Mouse (Mus musculus) forebrain, embryonic 14.5 days (tissue): ENCODE measurements around the gene Tln2. TPM values are rescaled to one million over a fixed set of nuclear protein-coding genes. Genes with fewer than 3 reads are reported as not detected.

Experiments used
- ATAC-seq: fragments of 200-750 bp; cut with Nextera tagmentation; 2 replicates; pipeline ENCODE4 v1.8.0; 2017; ENCODE audit warnings: mild to moderate bottlenecking, moderate library complexity
- DNase-seq: peaks from one replicate; pipeline ENCODE4 v3.0.0-alpha.2; 2015; ENCODE audit warnings: low spot score
- H3K27ac ChIP-seq: fragments of 300-500 bp; sonication (generic); 2 replicates; pipeline ENCODE4 v1.5.1; 2014; ENCODE audit warnings: low read depth, mild to moderate bottlenecking, control low read depth, low read length, moderate library complexity
- H3K27me3 ChIP-seq: fragments of 300-500 bp; sonication (generic); replicated peaks from 2 replicates; pipeline ENCODE4 v1.6.1; 2014; ENCODE audit warnings: low read length, control low read depth, mixed read lengths; ENCODE audit not compliant: control insufficient read depth, insufficient read depth
- H3K36me3 ChIP-seq: fragments of 300-500 bp; sonication (generic); 2 replicates; pipeline ENCODE4 v1.6.1; 2014; ENCODE audit warnings: low read length, control low read depth; ENCODE audit not compliant: control insufficient read depth, insufficient read depth
- H3K4me1 ChIP-seq: fragments of 300-500 bp; sonication (generic); 2 replicates; pipeline ENCODE4 v1.6.1; 2014; ENCODE audit warnings: antibody characterized with exemption, low read length, control low read depth; ENCODE audit not compliant: control insufficient read depth, insufficient read depth
- H3K4me2 ChIP-seq: fragments of 300-500 bp; sonication (generic); 2 replicates; pipeline ENCODE4 v1.6.1; 2014; ENCODE audit warnings: mild to moderate bottlenecking, control low read depth, low read length
- H3K4me3 ChIP-seq: fragments of 300-500 bp; sonication (generic); 2 replicates; pipeline ENCODE4 v1.5.1; 2014; ENCODE audit warnings: low read depth, low read length, control low read depth
- H3K9ac ChIP-seq: fragments of 300-500 bp; sonication (generic); 2 replicates; pipeline ENCODE4 v1.6.1; 2014; ENCODE audit warnings: mild to moderate bottlenecking, low read length, control low read depth, moderate library complexity
- H3K9me3 ChIP-seq: fragments of 300-500 bp; sonication (generic); replicated peaks from 2 replicates; pipeline ENCODE4 v1.6.1; 2016; ENCODE audit warnings: low read length, control low read depth, mixed read lengths; ENCODE audit not compliant: control insufficient read depth
- WGBS: fragments of 180-500 bp; shearing (Covaris S2); extraction: QIAGEN DNeasy Blood & Tissue Kit; methylation state at CpG from one replicate; pipeline ENCODE4 v1.1.7; 2014; 5-methylcytosine and 5-hydroxymethylcytosine counted together
- polyA plus RNA-seq: library from polyadenylated mRNA; unstranded; fragments of >200 nt; fragmentation: Nextera tagmentation; extraction: Ambion mirVana; gene quantifications from 2 replicates; pipeline ENCODE4 v1.2.1, GENCODE M21; 2014

Tln2 gene
- polyA plus RNA-seq, 1 experiment from 2014 or later: 15.7 TPM

GRCm38 (mm10) chr9:67187686-67188085, 371.8 kb downstream of the Tln2 start:
- WGBS: 87% methylated on average over 5 of the region's 5 CpGs
- H3K9ac ChIP-seq: no peak overlapping the region
- H3K4me2 ChIP-seq: no peak overlapping the region
- H3K36me3 ChIP-seq: no peaks in the 10 kb centered on the region
- H3K27ac ChIP-seq: no peak overlapping the region
- no peak overlapping the region for H3K4me3 ChIP-seq
- H3K4me1 ChIP-seq: no peaks in the 10 kb centered on the region
- no peaks in the 10 kb centered on the region for H3K9me3 ChIP-seq
- no peak for ATAC-seq
- DNase-seq: no peak
- H3K27me3 ChIP-seq: no peaks in the 10 kb centered on the region

- H3K4me3 ChIP-seq: no peak overlapping the region
- H3K36me3 ChIP-seq: no peaks in the 10 kb centered on the region
- H3K27me3 ChIP-seq: no peaks in the 10 kb centered on the region
- no peak overlapping the region for H3K27ac ChIP-seq
- ATAC-seq (no peak), DNase-seq (no peak)
- H3K4me1 ChIP-seq: no peaks in the 10 kb centered on the region
- no peak overlapping the region for H3K4me2 ChIP-seq
- H3K9me3 ChIP-seq: no peaks in the 10 kb centered on the region
- H3K9ac ChIP-seq: no peak overlapping the region
- 81% methylated on average over 4 of the region's 4 CpGs for WGBS
These were observed 372.3 kb downstream of the Tln2 start for GRCm38 (mm10) chr9:67187182-67187581.

GRCm38 (mm10) chr9:67184556-67184955, 374.9 kb downstream of the Tln2 start:
- no peak overlapping the region for H3K4me2 ChIP-seq
- H3K27me3 ChIP-seq: no peaks in the 10 kb centered on the region
- WGBS: 79% methylated on average over 2 of the region's 2 CpGs
- H3K9me3 ChIP-seq: no peaks in the 10 kb centered on the region
- no peaks in the 10 kb centered on the region for H3K36me3 ChIP-seq
- no peak overlapping the region for H3K4me3 ChIP-seq
- DNase-seq (no peak), ATAC-seq (no peak)
- no peak overlapping the region for H3K27ac ChIP-seq
- no peak overlapping the region for H3K9ac ChIP-seq
- no peaks in the 10 kb centered on the region for H3K4me1 ChIP-seq

GRCm38 (mm10) chr9:67183520-67183919, 376.0 kb downstream of the Tln2 start:
- H3K36me3 ChIP-seq: no peaks in the 10 kb centered on the region
- no peak overlapping the region for H3K4me3 ChIP-seq
- no peak overlapping the region for H3K27ac ChIP-seq
- H3K4me1 ChIP-seq: no peaks in the 10 kb centered on the region
- H3K9ac ChIP-seq: no peak overlapping the region
- H3K27me3 ChIP-seq: no peaks in the 10 kb centered on the region
- ATAC-seq (no peak), DNase-seq (no peak)
- no peak overlapping the region for H3K4me2 ChIP-seq
- H3K9me3 ChIP-seq: no peaks in the 10 kb centered on the region
- 90% methylated on average over 2 of the region's 2 CpGs for WGBS

GRCm38 (mm10) chr9:67182006-67182405, 377.5 kb downstream of the Tln2 start:
- ATAC-seq: no peak
- no peak for DNase-seq
- no peaks in the 10 kb centered on the region for H3K4me1 ChIP-seq
- H3K4me3 ChIP-seq: no peak overlapping the region
- H3K9me3 ChIP-seq: no peaks in the 10 kb centered on the region
- H3K27ac ChIP-seq: no peak overlapping the region
- no peak overlapping the region for H3K4me2 ChIP-seq
- H3K27me3 ChIP-seq: no peaks in the 10 kb centered on the region
- no peak overlapping the region for H3K9ac ChIP-seq
- 80% methylated on average over 6 of the region's 6 CpGs for WGBS
- no peaks in the 10 kb centered on the region for H3K36me3 ChIP-seq

GRCm38 (mm10) chr9:67178709-67179108, 380.8 kb downstream of the Tln2 start:
- H3K9me3 ChIP-seq: no peaks in the 10 kb centered on the region
- H3K4me3 ChIP-seq: no peak overlapping the region
- H3K4me1 ChIP-seq: no peaks in the 10 kb centered on the region
- no peaks in the 10 kb centered on the region for H3K36me3 ChIP-seq
- no peak for DNase-seq
- H3K27ac ChIP-seq: no peak overlapping the region
- no peak for ATAC-seq
- H3K9ac ChIP-seq: no peak overlapping the region
- 88% methylated on average over 1 of the region's 1 CpGs for WGBS
- no peaks in the 10 kb centered on the region for H3K27me3 ChIP-seq
- H3K4me2 ChIP-seq: no peak overlapping the region

- H3K4me2 ChIP-seq: no peak overlapping the region
- DNase-seq: no peak
- WGBS: 89% methylated on average over 5 of the region's 5 CpGs
These were observed 381.3 kb downstream of the Tln2 start for GRCm38 (mm10) chr9:67178203-67178602.

GRCm38 (mm10) chr9:67176073-67176472, 383.4 kb downstream of the Tln2 start:
- 84% methylated on average over 8 of the region's 8 CpGs for WGBS
- Histone ChIP-seq H3K4me1 (no peaks in the 10 kb centered on the region), H3K4me3 (no peak overlapping the region), H3K9me3 (0 out of 2 replicates have a peak, but pooled peaks cover 4% of the 10 kb centered on the region), H3K4me2 (no peak overlapping the region), H3K9ac (no peak overlapping the region), H3K27ac (no peak overlapping the region), H3K36me3 (no peaks in the 10 kb centered on the region), H3K27me3 (no peaks in the 10 kb centered on the region)
- ATAC-seq (no peak), DNase-seq (no peak)

More at GRCm38 (mm10) chr9:67178203-67178602, 381.3 kb downstream of the Tln2 start:
- Histone ChIP-seq H3K9me3 (no peaks in the 10 kb centered on the region), H3K4me1 (no peaks in the 10 kb centered on the region), H3K27me3 (no peaks in the 10 kb centered on the region), H3K9ac (no peak overlapping the region), H3K4me3 (no peak overlapping the region), H3K36me3 (no peaks in the 10 kb centered on the region), H3K27ac (no peak overlapping the region)
- ATAC-seq: no peak

GRCm38 (mm10) chr9:67173816-67174215, 385.7 kb downstream of the Tln2 start:
- no peak overlapping the region for H3K27ac ChIP-seq
- ATAC-seq: no peak
- H3K4me1 ChIP-seq: no peaks in the 10 kb centered on the region
- H3K4me3 ChIP-seq: no peak overlapping the region
- 90% methylated on average over 6 of the region's 6 CpGs for WGBS
- H3K36me3 ChIP-seq: no peaks in the 10 kb centered on the region
- H3K4me2 ChIP-seq: no peak overlapping the region
- 0 out of 2 replicates have a peak, but pooled peaks cover 8% of the 10 kb centered on the region for H3K9me3 ChIP-seq
- no peak for DNase-seq
- no peaks in the 10 kb centered on the region for H3K27me3 ChIP-seq
- H3K9ac ChIP-seq: no peak overlapping the region
